Mouse (Mus musculus): ENCODE results near the gene D5Ertd579e.
"Not testable (repeated sequence)": the region's sequence is repeated elsewhere in the genome, so short reads cannot be mapped to it uniquely, and the experiment has no call there.

Gene D5Ertd579e

DNA sequence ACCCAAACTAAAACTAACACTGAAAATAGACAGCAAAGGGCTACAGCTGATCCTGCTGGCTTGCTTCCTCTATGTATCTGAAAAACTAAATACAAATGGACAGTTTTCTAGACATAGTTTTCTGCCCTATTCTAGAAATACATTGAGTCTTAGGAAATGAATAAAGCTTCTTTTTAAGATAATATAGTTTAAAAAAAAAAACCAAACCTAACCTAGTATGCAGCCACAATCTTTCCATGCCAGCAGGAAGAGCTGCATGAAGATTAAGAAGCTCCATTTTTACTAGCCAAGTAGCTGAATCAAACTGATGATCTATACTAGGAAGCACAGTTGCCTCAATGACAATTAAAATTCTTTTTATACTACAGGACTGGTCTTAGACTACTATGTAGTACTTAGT, 14.6 kb downstream of the D5Ertd579e start:
- no peak for DNase-seq (ENCODE audit: low spot score)

DNA sequence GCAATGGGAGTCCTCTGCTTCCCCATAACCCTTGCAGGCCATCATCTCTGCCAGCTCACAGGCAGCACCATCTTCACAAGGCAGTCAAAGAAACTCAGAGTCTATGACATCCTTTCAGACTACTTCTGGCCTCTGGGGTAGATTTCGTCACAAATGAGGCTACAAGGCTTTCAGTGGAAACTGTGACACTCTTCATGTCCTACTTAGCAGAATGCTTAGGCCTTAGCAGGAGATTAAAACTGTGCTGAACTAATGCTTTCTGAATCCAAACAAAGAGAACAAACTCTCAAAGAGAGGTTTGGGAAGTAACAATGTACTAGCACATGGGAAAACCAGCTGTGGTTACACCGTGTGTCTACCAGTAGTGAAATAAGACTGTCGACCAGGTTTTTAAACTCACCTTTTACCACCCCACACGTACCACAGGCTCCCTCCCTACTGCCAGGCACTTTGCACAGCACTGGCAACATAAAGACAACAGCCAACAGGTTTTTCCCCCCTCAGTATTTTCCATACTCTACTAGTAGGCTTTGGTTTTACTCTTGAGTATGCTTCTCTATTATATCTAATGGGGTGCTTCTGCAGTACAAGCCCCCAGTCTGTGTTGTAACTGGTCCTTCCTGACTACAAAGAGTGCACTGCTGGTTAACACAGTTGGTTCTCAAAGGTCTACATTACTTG, 15.8 kb downstream of the D5Ertd579e start:
- DNase-seq (ENCODE audit: low spot score), result peak; percentile 44

DNA sequence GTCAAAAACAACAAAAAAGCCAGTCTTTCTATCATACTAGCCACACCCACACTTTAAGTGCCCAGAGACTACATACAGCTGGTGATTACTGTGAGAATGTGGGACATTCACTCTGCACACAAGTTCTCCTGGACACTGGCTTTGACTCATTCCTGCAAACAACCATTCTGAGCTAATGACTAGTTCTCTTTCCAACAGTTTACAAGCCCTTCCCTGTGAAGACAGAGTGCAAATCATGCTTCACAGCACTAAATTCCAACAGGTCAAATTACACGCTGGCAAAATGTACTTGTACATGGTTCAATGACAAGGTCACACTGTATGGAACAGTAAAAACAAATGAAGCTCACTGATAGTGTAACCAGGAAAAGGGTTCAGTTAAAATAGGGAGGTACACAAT, 17.0 kb downstream of the D5Ertd579e start:
- DNase-seq (ENCODE audit: low spot score), result no peak

DNA sequence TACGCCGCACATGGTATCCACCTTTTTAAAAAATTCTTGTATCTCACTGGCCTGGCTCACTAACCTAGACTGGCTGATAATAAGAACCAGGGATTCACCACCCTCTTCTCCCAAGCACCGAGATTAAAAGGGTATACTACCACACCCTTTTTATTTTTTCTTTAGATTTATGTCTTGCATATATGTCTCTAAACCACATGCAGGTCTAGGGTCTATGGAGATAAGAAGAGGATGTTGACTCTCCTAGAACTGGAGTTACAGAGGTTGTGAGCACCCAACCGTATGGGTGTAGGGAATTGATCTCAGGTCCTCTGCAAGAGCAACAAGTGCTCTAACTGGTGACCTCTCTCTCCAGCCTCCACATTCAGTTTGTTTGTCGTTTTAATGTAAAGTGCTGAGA, 17.9 kb downstream of the D5Ertd579e start:
- no peak for DNase-seq (ENCODE audit: low spot score)

DNA sequence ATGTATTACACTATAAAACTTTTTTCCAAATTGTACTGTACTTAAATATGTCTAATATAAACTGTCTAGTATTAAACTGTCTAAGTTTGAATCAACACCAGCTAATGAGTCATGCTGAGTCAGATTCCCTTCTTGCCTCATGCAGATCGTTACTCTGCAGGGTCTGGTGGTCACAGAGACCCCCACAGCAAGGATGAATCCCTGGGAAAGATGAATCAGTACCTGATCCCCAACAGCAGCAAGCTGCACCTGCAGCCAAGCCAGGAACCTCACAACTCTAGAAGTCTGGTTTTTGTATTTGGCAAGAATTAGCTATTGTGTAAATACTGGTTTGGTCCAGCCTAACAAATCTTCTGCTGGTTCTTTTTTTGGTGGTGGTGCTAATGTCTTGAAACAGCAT, 20.4 kb downstream of the D5Ertd579e start:
- DNase-seq (ENCODE audit: low spot score), result peak; percentile 36

DNA sequence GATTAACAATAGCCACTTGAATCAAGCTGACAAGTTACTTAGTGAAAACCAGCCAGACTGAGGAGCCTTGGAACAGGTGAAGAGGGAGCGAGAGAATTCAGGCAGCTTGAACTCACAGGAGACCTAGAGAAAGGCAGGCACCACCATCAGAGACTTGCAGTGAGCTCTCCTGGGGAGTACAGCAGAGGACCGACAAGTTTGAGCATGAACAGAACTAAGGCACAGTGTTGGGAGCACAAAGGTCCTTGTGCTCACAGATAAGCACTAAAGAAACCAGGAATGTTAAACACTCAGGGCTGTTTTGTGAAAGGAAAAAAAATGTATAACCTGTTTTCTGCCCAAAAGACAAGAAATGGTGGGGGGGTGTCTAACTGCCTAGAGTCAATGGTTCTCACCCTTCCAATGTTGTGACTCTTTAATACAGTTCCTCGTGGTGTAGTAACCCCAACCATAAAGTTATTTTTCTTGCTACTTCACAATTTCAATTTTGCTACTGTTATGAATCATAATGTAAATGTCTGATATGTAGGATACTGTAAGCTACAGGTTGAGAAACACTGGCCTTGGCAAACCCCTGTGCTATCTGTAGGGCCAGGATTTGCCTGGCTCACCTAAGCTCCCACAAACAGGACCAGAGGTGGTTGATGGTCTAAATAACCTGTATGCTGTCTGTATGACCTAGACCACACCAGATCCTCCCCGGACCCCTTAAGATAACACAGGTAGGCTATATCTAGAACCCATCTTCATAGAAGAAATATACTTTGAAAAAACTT, 21.0 kb downstream of the D5Ertd579e start:
- no peak for DNase-seq (ENCODE audit: low spot score)

DNA sequence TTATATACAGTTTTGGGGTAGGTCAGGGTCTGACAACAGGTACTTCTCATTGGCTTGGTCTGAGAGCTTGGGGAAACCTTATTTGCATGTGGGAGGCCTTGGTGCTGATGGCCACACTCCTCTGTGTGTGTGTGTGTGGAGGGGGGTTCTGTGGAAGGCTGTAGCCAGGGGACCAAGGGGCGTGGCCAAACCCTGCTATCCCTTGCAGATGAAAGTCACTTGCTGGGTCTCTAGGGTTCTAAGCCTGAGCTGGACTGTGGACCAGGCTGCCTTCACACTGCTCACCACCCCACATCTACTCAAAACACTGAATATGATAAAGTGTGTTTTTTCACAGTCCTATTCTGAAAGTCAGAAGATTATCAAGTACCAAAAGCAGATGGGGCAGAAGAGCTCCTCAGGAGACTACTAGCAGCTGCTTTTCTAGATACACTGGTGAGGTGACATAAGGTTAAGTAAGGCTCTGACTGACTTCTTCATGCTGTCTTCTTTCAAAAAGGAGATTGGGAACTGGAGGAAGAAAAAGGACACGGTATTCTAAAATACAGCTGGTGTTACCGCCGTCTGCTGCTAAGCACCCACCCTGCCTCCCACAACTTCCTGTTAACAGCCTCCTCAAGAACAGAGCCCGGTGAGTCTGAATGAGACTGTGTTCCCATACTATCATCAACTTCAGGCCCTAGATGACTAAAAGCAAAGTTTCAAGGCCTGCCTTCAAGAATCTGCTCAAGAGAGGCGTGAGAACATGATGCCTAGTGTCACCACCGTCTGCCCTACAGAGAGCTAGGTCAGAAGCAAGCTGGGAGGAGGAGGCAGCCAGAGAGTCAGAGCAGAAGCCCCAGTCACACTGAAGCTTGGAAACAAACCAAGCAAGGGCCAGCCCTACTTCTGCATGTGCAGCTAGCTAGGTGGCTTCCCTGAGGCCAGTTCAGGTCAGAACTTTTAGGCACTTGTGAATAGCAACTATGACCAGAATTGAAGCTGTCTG, 26.5 kb downstream of the D5Ertd579e start:
- DNase-seq (ENCODE audit: low spot score), result peak; percentile 55

DNA sequence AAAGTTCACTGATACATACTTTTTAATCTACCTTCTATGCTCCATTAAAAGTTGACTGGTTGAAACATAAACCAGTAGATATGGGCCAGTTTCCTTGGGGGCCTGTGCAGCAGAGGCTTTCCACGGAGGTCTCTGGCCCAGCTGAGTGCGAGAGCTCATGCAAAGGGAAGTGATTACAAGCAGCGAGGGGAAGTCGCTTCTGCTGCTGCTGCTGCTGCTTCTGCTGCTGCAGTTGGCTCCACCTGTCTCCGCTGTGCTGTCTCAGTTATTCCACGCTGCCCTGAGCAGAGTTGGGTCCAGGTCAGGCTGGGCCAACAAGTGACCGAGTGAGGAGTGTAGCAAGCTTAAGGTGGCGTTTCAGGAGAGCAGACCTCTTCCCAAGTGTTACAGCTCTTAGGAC, 27.3 kb downstream of the D5Ertd579e start:
- no peak for DNase-seq (ENCODE audit: low spot score)

DNA sequence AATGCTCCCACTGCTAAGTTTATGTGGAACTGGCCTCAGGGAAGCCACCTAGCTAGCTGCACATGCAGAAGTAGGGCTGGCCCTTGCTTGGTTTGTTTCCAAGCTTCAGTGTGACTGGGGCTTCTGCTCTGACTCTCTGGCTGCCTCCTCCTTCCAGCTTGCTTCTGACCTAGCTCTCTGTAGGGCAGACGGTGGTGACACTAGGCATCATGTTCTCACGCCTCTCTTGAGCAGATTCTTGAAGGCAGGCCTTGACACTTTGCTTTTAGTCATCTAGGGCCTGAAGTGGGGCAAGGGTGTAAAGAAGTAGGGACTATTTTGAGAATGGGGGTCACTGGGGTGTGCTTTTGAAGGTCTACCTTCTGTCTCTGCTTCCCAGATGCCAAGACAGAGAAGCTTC, 27.8 kb downstream of the D5Ertd579e start:
- peak; percentile 59 for DNase-seq (ENCODE audit: low spot score)

DNA sequence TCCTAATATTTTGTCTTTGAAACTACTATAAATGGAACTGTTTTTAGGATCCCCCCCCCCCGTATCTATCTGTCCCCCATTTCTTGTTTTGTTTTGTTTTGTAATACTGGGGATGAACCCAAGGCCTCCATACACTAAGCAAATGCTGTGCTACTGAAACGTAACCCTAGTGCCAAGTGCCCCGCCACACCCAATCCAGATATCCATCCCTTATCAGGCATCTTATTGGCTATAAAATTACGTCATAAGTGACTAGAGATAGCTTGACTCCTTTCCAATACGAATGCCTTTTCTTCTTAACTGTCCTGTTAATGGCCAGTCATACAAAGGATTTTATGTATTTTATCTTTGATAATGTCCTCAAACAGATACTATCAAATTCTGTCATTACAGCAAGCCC, 28.7 kb downstream of the D5Ertd579e start:
- no peak for DNase-seq (ENCODE audit: low spot score)

DNA sequence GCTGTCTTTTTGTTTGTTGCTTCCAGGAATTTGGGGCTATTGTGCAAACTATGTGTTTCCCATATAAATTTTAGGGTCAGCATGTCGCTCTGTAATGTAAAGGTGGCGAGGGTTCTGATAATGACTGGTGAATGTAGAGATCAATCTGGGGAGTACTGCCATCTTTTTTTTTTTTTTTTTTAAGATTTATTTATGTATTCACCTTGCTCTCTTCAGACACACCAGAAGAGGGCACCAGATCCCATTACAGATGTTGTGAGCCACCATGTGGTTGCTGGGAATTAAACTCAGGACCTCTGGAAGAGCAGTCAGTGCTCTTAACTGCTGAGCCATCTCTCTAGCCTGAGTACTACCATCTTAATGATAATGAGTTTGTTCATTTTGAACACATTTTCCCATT, 29.1 kb downstream of the D5Ertd579e start:
- DNase-seq (ENCODE audit: low spot score), result not testable (repeated sequence)

DNA sequence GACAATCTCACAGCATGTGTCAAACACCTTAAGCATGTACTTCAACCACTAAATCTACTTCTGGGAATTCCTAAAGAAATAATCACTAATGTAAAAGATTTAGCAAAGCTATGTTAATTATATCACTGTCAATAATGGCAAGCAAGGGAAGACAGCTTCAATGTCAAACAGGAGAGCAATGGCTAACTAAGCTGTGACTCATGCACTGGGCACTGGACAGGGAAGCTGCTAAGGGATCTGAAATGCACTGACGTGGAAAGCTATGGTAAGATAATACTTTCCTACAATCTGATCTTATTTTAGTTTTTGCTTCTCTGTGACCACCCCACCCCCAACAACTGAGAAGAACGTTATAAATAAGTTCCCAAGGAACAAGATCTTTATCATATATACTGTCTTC, 32.5 kb downstream of the D5Ertd579e start:
- no peak for DNase-seq (ENCODE audit: low spot score)

DNA sequence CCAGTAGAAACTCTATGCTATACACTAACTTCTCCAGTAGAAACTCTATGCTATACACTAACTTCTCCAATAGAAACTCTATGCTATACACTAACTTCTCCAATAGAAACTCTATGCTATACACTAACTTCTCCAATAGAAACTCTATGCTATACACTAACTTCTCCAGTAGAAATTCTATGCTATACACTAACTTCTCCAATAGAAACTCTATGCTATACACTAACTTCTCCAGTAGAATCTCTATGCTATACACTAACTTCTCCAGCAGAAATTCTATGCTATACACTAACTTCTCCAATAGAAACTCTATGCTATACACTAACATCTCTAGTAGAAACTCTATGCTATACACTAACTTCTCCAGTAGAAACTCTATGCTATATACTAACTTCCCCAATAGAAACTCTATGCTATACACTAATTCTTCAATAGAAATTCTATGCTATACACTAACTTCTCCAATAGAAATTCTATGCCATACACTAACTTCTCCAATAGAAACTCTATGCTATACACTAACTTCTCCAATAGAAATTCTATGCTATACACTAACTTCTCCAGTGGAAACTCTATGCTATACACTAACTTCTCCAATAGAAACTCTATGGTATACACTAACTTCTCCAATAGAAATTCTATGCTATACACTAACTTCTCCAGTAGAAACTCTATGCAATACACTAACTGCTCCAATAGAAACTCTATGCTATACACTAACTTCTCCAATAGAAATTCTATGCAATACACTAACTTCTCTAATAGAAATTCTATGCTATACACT, 34.7 kb downstream of the D5Ertd579e start:
- not testable (repeated sequence) for DNase-seq (ENCODE audit: low spot score)

DNA sequence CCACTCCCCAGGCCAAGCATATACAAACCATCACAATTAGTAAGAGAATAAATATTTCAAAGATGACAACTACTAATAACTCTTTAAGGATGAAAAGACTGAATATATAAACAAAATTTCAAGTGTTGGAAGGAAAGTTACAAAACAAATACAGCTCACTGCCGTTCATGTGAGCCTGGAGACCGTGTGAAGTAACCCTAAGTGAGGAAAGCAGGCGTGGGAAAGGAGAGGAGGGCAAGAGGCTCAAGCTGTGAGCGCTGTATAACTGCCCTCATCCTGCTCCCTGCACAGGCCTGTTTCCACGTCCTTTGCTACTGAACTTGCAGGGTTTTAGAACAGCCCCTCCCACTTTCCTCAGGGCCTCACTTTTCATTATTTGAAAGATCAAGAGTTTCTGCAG, 70.2 kb downstream of the D5Ertd579e start:
- peak; percentile 55 for DNase-seq (ENCODE audit: low spot score)

DNA sequence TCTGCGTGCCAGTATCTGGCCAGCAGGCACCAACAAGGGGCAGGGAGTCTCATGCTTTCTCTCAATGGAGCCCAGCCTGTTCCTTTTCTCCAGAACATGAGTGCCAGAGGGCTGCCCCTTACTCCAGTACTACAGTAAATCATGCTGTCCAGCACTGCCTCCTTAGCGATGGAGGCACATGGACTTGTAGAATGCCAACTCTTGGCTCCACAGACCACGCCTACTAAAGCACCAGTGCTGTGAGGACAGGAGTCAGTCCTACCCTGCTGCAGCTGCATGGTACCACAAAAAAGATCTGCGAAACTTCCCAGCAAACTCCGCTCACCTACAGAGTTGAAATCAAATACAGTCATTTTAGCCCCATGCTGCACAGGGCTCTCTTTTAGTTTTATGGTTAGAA, 72.2 kb downstream of the D5Ertd579e start:
- DNase-seq (ENCODE audit: low spot score), result peak; percentile 57

DNA sequence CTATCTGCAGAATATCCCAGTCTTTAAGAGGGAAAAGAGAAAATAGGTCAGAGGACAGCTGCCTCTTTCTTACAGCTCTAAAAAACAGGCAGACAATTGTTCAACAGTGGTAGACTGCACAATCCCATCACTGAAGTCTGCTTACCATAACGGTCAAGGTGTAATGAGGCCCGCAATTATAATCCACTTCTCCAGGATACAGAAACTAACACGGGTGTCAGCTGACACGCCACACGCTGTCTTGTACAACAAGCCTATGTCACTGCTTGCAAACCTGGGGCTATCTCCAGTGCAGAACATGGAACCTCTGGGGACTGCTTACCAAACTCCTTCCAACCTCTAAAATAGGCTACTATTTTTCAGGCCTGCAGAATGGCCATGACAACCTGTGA, 74.8 kb downstream of the D5Ertd579e start:
- DNase-seq (ENCODE audit: low spot score), result peak; percentile 24

DNA sequence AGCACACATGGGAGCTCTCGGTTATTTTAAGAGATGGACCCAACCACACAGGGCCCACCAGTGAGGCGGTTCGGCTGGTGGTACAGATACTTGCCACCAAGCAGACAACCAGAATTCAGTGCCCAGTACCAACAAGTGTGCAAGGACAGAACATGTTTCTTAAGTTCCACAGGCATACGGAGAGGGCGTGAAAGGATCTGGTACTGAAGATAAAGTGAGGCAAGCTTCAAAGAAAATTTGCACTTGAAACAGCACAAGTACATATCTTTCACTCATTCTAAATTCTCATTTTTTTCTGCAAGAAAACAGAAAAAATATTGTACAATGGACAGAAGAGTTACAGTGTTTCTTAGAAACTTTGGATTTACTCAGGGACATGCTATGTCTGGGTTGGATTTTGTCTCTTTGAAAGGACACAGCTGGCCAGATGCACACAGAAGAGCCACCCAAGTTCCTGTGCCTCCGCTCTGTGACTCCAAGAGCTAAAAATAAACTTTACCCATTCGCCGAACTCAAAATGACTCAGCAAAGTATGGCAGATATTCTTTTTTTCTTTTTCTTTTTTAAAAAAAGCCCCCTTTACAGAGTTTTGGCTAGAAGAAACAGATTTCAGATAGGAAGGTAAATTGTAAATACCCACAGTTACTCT, 75.3 kb downstream of the D5Ertd579e start:
- DNase-seq (ENCODE audit: low spot score), result peak; percentile 49

DNA sequence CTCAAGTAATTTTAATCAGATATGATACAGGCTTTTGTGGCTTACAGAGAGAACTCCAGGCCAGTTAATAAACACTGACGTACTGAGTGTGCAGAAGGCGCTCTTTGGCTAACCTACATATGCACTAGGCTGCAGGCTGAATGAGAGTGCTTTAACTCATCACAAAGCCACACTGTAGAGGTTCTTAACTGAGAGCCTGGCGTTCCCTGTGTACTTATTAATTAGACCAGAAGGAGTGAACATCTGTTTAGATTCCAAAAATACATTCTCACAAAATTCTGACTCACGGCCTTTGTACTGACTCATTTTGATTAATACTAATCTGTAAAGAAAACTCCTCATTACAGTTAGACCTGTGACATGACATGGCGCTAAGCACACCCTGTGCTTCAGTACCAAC, 76.9 kb downstream of the D5Ertd579e start:
- DNase-seq (ENCODE audit: low spot score), result no peak

DNA sequence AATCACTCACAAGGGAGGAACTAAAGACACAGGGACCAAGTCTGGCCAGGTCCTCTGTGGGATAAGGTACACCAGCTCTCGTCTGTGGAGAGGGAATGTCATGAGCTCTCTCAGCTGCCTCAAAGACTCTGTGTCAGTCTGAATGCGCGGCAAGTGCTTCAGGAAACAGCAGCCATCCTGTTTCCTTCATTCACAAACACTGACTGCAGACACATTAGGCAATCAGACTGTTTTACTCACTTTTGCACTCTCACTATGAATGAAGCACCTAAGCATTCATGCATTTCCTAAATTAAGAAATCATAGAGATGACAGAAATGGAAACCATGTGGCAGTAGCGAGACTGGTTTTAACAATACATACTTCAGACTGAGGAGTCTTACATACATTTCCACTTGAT, 77.5 kb downstream of the D5Ertd579e start:
- no peak for DNase-seq (ENCODE audit: low spot score)

DNA sequence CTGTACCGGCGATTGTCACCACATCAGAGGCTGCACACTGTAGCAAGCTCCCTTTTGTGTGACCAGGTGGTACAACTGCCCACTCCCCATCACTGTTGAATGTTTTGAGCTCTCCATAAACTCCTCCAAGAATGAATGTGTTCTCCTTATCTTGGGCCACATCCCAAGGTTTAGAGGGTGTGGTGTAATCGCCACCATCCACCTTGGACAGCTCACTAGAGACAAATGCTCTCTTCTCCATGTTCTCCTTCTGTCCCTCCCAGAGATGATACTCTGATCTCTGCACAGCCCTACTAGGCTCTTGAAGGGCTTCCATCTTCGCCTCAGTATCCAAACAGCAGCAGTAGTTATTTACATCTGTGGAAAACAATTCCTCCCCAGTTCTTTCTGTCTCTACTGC, 81.7 kb downstream of the D5Ertd579e start:
- DNase-seq (ENCODE audit: low spot score), result no peak

DNA sequence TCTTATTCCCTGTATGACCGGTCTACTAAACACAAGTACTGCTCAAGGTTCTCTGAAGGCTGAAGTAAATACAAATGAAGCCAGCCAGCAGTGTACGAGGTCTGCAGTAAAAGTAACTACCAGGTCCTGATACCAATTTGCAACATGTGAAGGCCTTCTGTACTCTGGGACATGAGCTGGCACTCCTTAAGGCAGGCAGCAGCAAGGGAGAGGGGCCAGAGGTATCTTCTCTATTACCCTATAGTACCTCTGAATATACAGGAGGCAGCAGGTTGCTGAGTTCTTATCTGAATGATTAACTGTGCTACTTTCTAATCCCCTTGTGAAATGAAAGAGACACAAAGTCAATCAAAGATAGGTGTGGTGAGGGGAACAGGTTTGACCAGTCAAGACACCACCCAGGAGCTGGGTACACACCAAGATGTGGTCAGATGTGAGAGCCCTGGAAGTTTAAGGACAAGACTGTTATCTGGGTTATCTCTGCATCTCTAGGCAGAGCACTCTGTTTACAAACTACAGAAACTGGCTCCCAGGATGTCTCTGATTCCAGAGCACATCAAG, 86.8 kb downstream of the D5Ertd579e start:
- DNase-seq (ENCODE audit: low spot score), result no peak

All from adipocyte (in vitro differentiated cells).